Mouse (Mus musculus) spleen, adult 2 months (tissue): ENCODE results near the gene Abcb8. TPM values are rescaled to one million over a fixed set of nuclear protein-coding genes. Genes with fewer than 3 reads are reported as not detected.
A peak's percentile ranks its signal among the peaks of the same experiment; 100 is the strongest.

ENCODE experiments used
- DNase-seq, 2 experiments: peaks; one replicate each; pipeline versions ENCODE4 v3.0.0 to v3.0.0-alpha.2; 2012 to 2021; ENCODE audit warnings: low spot score in 2 of 2, low read depth in 1 of 2
- H3K27ac ChIP-seq: fragments of 200-500 bp; 2 replicates; pipeline ENCODE4 v1.5.1; 2012; ENCODE audit warnings: low read length, inconsistent platforms; ENCODE audit not compliant: insufficient read depth
- H3K27me3 ChIP-seq: fragments of 200-500 bp; 2 replicates; pipeline ENCODE4 v1.6.1; 2012; ENCODE audit warnings: mild to moderate bottlenecking, moderate library complexity, low read length, inconsistent platforms; ENCODE audit not compliant: control insufficient read depth, insufficient read depth
- H3K36me3 ChIP-seq: fragments of 200-500 bp; 2 replicates; pipeline ENCODE4 v1.6.1; 2012; ENCODE audit warnings: mild to moderate bottlenecking, low read length, inconsistent platforms; ENCODE audit not compliant: control insufficient read depth, insufficient read depth
- H3K4me1 ChIP-seq: fragments of 200-500 bp; 2 replicates; pipeline ENCODE4 v1.6.1; 2011; ENCODE audit warnings: inconsistent platforms; ENCODE audit not compliant: control insufficient read depth, insufficient read depth, insufficient read length
- H3K4me3 ChIP-seq: fragments of 200-500 bp; 2 replicates; pipeline ENCODE4 v1.5.1; 2011; ENCODE audit warnings: mild to moderate bottlenecking, inconsistent platforms; ENCODE audit not compliant: insufficient read depth, insufficient read length; ENCODE audit errors: extremely low read depth
- CTCF ChIP-seq: fragments of 200-500 bp; IDR thresholded peaks from 2 replicates; pipeline ENCODE4 v1.5.1; 2011; ENCODE audit warnings: mild to moderate bottlenecking, inconsistent platforms; ENCODE audit not compliant: insufficient read depth, insufficient read length, insufficient replicate concordance; ENCODE audit errors: extremely low read depth
- POLR2A ChIP-seq: fragments of 200-500 bp; IDR thresholded peaks from 2 replicates; pipeline ENCODE4 v1.6.1; 2011; ENCODE audit warnings: low read depth, low read length, inconsistent platforms
- WGBS: fragments of 180-500 bp; shearing (Covaris S2); methylation state at CpG from one replicate; pipeline ENCODE4 v1.1.7; 2018; 5-methylcytosine and 5-hydroxymethylcytosine counted together
- polyA plus RNA-seq: library from polyadenylated mRNA; depleted of rRNA; stranded (reverse); fragments of >200 nt; gene quantifications from 2 replicates; pipeline ENCODE4 v1.2.3, GENCODE M21; 2012

Gene Abcb8
- polyA plus RNA-seq, 1 experiment = 31.3 TPM

- no peaks in the 10 kb centered on the region for H3K36me3 ChIP-seq
- H3K4me3 ChIP-seq = peak overlapping the region; percentile 59
- TF ChIP-seq CTCF = no peak
- TF ChIP-seq POLR2A = no peak
- no peak for DNase-seq
- H3K27ac ChIP-seq = peak overlapping the region; percentile 8; the same call in 1 of the 2 replicates
- WGBS = under 1% methylated on average over 25 of the region's 30 CpGs
- H3K27me3 ChIP-seq = peaks cover 13% of the 10 kb centered on the region
- peaks cover 30% of the 10 kb centered on the region for H3K4me1 ChIP-seq
Measured at GRCm38 (mm10) chr5:24348546-24348945, 44.9 kb upstream of the Abcb8 start.

DNA sequence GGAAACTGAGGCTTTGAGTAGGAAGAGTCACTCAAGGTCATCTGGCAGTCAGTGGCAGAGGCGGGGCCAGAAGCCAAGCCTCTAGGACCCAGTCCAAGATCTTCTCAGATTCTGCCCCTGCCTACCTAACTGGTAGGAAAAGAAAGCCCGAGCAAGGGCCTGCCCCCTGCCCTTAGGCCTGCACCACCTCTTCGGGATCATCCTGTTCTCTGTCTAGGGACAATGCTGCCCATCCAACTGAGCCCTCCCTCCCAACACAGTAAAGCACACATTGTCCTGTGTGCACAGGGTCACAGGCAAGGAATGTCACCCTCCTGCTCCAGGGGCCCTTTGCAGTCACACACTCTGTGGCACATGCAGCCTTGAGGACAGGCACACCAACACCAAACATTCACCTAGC, 43.4 kb upstream of the Abcb8 start:
- Histone ChIP-seq H3K4me1 (peaks cover 19% of the 10 kb centered on the region), H3K4me3 (no peak overlapping the region), H3K27ac (no peak overlapping the region), H3K36me3 (no peaks in the 10 kb centered on the region), H3K27me3 (peaks cover 13% of the 10 kb centered on the region)
- WGBS = 88% methylated on average over 3 of the region's 3 CpGs
- DNase-seq = no peak
- TF ChIP-seq POLR2A = no peak
- no peak for TF ChIP-seq CTCF

- Histone ChIP-seq H3K4me3 (0 out of 2 replicates have a peak overlapping the region, but pooled peaks have one; percentile 39), H3K36me3 (no peaks in the 10 kb centered on the region), H3K4me1 (peaks cover 19% of the 10 kb centered on the region), H3K27ac (no peak overlapping the region), H3K27me3 (peaks cover 13% of the 10 kb centered on the region)
- 57% methylated on average over 14 of the region's 15 CpGs for WGBS
- no peak for TF ChIP-seq POLR2A
- no peak for TF ChIP-seq CTCF
- no peak for DNase-seq
Measured at GRCm38 (mm10) chr5:24350531-24351250, 42.8 kb upstream of the Abcb8 start.

- Histone ChIP-seq H3K4me1 (peaks cover 19% of the 10 kb centered on the region), H3K27me3 (peaks cover 13% of the 10 kb centered on the region), H3K27ac (no peak within 1 kb of the TSS), H3K36me3 (no peaks in the 10 kb centered on the region), H3K4me3 (peak within 1 kb of the TSS; percentile 43; the same call in 1 of the 2 replicates)
- TF ChIP-seq POLR2A = no peak
- TF ChIP-seq CTCF = no peak
- no peak for DNase-seq
- 0% methylated on average over 27 of the region's 53 CpGs for WGBS
Measured at GRCm38 (mm10) chr5:24351278-24351677, 42.2 kb upstream of the Abcb8 start, which contains the start of gene Kcnh2. Kcnh2 (minus strand) TSS chr5:24351604.

DNA sequence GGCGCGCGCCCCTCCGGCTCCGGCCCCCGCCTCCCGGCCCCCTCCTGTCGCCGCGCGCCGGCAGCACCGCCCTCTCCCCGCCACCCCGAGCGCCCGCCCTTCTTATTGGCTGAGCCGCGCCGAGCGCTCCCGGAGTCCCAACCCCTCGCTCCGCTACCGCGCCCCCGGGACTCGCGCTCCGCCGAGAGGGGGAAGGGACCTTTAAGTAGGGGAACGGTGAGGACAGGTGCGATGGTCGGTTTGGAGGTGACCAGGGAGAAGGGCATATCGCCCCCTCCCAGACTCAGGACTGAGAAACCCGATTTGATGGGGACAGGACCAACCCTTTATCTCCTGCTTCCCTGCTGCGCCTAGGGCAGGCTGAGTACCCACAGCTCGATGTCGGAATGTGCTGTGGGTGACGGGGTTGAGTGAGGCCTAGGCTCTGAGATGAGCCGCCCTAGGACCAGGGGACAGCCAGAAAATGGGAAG, 41.7 kb upstream of the Abcb8 start:
- under 1% methylated on average over 36 of the region's 41 CpGs for WGBS
- DNase-seq = peak in 1 of 2 experiments; percentile 21
- no peak for TF ChIP-seq POLR2A
- TF ChIP-seq CTCF = no peak
- peak overlapping the region; percentile 43; the same call in 1 of the 2 replicates for H3K4me3 ChIP-seq
- H3K36me3 ChIP-seq = no peaks in the 10 kb centered on the region
- no peak overlapping the region for H3K27ac ChIP-seq
- H3K27me3 ChIP-seq = peaks cover 13% of the 10 kb centered on the region
- H3K4me1 ChIP-seq = peaks cover 19% of the 10 kb centered on the region

- Histone ChIP-seq H3K4me1 (peaks cover 19% of the 10 kb centered on the region), H3K27me3 (peaks cover 13% of the 10 kb centered on the region), H3K4me3 (no peak overlapping the region), H3K27ac (no peak overlapping the region), H3K36me3 (no peaks in the 10 kb centered on the region)
- DNase-seq = no peak
- 16% methylated on average over 24 of the region's 24 CpGs for WGBS
- TF ChIP-seq CTCF (no peak), POLR2A (no peak)
Measured at GRCm38 (mm10) chr5:24352251-24352859, 41.1 kb upstream of the Abcb8 start.

DNA sequence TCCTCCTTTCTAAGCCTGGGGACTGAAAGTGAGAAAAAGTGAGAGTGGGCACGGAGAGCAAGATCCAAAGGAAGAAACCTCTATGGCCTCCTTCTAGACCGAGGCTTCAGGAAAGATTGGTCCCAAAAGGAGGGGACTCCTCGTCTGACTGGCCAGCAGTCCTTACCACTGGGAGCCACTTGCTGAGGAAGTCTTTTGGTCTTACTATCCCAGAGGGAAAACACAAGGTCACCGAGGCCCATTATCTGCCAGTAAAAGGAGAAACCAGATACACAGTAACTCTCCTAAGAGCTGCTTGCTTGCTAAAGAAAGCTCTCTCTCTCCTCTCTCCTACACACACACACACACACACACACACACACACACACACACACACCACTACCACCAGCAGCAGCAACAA, 40.1 kb upstream of the Abcb8 start:
- Histone ChIP-seq H3K27ac (no peak overlapping the region), H3K36me3 (no peaks in the 10 kb centered on the region), H3K4me1 (peaks cover 14% of the 10 kb centered on the region), H3K4me3 (no peak overlapping the region), H3K27me3 (peaks cover 13% of the 10 kb centered on the region)
- DNase-seq = no peak
- TF ChIP-seq POLR2A (no peak), CTCF (no peak)
- WGBS = 72% methylated on average over 4 of the region's 4 CpGs
